Mouse (Mus musculus): ENCODE data around the gene Trem2. TPM values are rescaled to one million over a fixed set of nuclear protein-coding genes. Genes with fewer than 3 reads are reported as not detected.

The Trem2 gene
- total and polyA plus RNA-seq, 3 experiments: not detected

DNA sequence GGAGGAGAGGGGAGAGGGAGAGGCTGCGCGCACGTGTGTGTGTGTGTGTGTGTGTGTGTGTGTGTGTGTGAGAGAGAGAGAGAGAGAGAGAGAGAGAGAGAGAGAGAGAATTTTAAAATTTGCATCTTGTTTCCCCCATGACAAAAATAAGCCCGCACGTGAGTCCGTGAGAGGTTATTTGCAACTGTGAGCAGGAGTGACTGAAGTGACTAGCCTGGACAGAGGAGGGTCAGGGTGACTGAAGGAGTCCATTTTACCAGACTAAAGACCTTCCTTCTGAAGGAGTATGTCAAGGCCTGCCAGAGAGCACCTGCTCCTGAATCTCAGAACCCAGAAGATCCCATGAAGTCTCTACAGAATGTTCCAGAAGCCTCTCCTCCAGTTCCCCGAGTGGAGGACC lies 46.4 kb upstream of the Trem2 start:
- H3K36me3 ChIP-seq (replicated peaks in 1 of 2; ENCODE audit: control insufficient read depth in 1 of 2, insufficient read depth in 1 of 2, low read length in 1 of 2): peaks cover 0 to 22% of the 10 kb centered on the region in 2 experiments
- peak overlapping the region; percentile 33 for H3K4me2 ChIP-seq (ENCODE audit: insufficient read depth, low read depth, poor library complexity, severe bottlenecking)
- no peak overlapping the region for H3K27ac ChIP-seq (ENCODE audit: insufficient read depth, low read depth)
- no peaks in the 10 kb centered on the region for H3K79me2 ChIP-seq (replicated peaks; ENCODE audit: control insufficient read depth, extremely low read depth, insufficient read depth, poor library complexity, severe bottlenecking)
- in situ Hi-C loops (cut with MboI; ENCODE audit: low pct_ligation_motif_present, low pct_unique_long_range_greater_than_20kb, low sequenced_read_pairs) (loop anchor here (25.0 kb wide), 1 partner anchor 187 kb away; no protein-coding TSS in a partner anchor), dilution Hi-C loops (cut with MboI; ENCODE audit: extremely low pct_ligation_motif_present, extremely low pct_unique_long_range_greater_than_20kb, low sequenced_read_pairs) (no loop called here)
- H3K9ac ChIP-seq (ENCODE audit: insufficient read depth, low read depth): no peak overlapping the region
- peaks cover 5% of the 10 kb centered on the region for H3K9me3 ChIP-seq (replicated peaks; ENCODE audit: low read length)
- DNase-seq (ENCODE audit: extremely low read depth): peak; percentile 71
- H3K4me1 ChIP-seq (ENCODE audit: control insufficient read depth in 1 of 2, insufficient read depth in 2 of 2): peaks cover 15 to 50% of the 10 kb centered on the region in 2 experiments
- TF ChIP-seq MEF2A (IDR thresholded peaks at IDR 0.05; ENCODE audit: borderline replicate concordance, low read depth, low read length) (peak; percentile 83), POLR2AphosphoS2 (IDR thresholded peaks at IDR 0.05; ENCODE audit: low read depth, low read length) (no peak), MAFK (IDR thresholded peaks at IDR 0.05; ENCODE audit: insufficient replicate concordance, low read length) (no peak), ETS1 (conservative IDR thresholded peaks at IDR 0.05; ENCODE audit: low read depth, low read length) (peak; percentile 50), BHLHE40 (IDR thresholded peaks at IDR 0.05; ENCODE audit: low read depth, low read length) (peak; percentile 97)
- peak overlapping the region in 2 of 3 experiments; percentile 55 to 58 for H3K4me3 ChIP-seq (replicated peaks in 1 of 3; ENCODE audit: low read depth in 2 of 3, low read length in 2 of 3, poor library complexity in 1 of 3)
- H3K27me3 ChIP-seq (replicated peaks): no peaks in the 10 kb centered on the region

- H3K4me2 ChIP-seq (ENCODE audit: insufficient read depth, low read depth, poor library complexity, severe bottlenecking): peak overlapping the region; percentile 33
- DNase-seq (ENCODE audit: extremely low read depth): peak; percentile 79
- H3K27ac ChIP-seq (ENCODE audit: insufficient read depth, low read depth): 0 out of 2 replicates have a peak overlapping the region, but pooled peaks have one; percentile 25
- H3K4me1 ChIP-seq (ENCODE audit: control insufficient read depth in 1 of 2, insufficient read depth in 2 of 2): peaks cover 15 to 49% of the 10 kb centered on the region in 2 experiments
- in situ Hi-C loops (cut with MboI; ENCODE audit: low pct_ligation_motif_present, low pct_unique_long_range_greater_than_20kb, low sequenced_read_pairs): no loop called here
- TF ChIP-seq MAX (IDR thresholded peaks at IDR 0.05; ENCODE audit: low read length) (no peak), BHLHE40 (IDR thresholded peaks at IDR 0.05; ENCODE audit: low read depth, low read length) (peak; percentile 74), IRF4 (IDR thresholded peaks at IDR 0.05; ENCODE audit: low read depth, low read length) (peak; percentile 58; the same call in 1 of the 2 replicates), CHD2 (IDR thresholded peaks at IDR 0.05; ENCODE audit: low read length) (0 out of 2 replicates have a peak, but pooled peaks have one; percentile 9), ETS1 (conservative IDR thresholded peaks at IDR 0.05; ENCODE audit: low read depth, low read length) (peak; percentile 8; the same call in 1 of the 2 replicates), POLR2AphosphoS2 (IDR thresholded peaks at IDR 0.05; ENCODE audit: low read depth, low read length) (no peak), MAZ (IDR thresholded peaks at IDR 0.05; ENCODE audit: low read depth, low read length) (no peak; the same call in 1 of the 2 replicates), CTCF (conservative IDR thresholded peaks at IDR 0.05 in 1 of 2, IDR thresholded peaks at IDR 0.05 in 1 of 2; ENCODE audit: low read depth in 2 of 2, low read length in 2 of 2) (0 out of 4 replicates have a peak, but pooled peaks of 1 of the 2 experiments have one; percentile 7), MEF2A (IDR thresholded peaks at IDR 0.05; ENCODE audit: borderline replicate concordance, low read depth, low read length) (no peak), EP300 (IDR thresholded peaks at IDR 0.05; ENCODE audit: low read length) (peak; percentile 50; the same call in 1 of the 2 replicates), TCF12 (IDR thresholded peaks at IDR 0.05; ENCODE audit: low read depth, low read length) (peak; percentile 45; the same call in 1 of the 2 replicates), ELF1 (IDR thresholded peaks at IDR 0.05; ENCODE audit: low read depth, low read length) (no peak), UBTF (IDR thresholded peaks at IDR 0.05; ENCODE audit: low read depth, low read length) (peak; percentile 40; the same call in 1 of the 2 replicates)
- 0 out of 2 replicates have a peak overlapping the region, but pooled peaks have one; percentile 10 for H3K9ac ChIP-seq (ENCODE audit: insufficient read depth, low read depth)
- H3K79me2 ChIP-seq (replicated peaks; ENCODE audit: control insufficient read depth, extremely low read depth, insufficient read depth, poor library complexity, severe bottlenecking): no peaks in the 10 kb centered on the region
- peak overlapping the region; percentile 39 to 58 (median 55) for H3K4me3 ChIP-seq (replicated peaks in 1 of 3; ENCODE audit: low read depth in 2 of 3, low read length in 2 of 3, poor library complexity in 1 of 3)
- H3K9me3 ChIP-seq (replicated peaks; ENCODE audit: low read length): peaks cover 5% of the 10 kb centered on the region
- H3K27me3 ChIP-seq (replicated peaks): no peaks in the 10 kb centered on the region
- H3K36me3 ChIP-seq (replicated peaks in 1 of 2; ENCODE audit: control insufficient read depth in 1 of 2, insufficient read depth in 1 of 2, low read length in 1 of 2): peaks cover 0 to 24% of the 10 kb centered on the region in 2 experiments
- dilution Hi-C loops (cut with MboI; ENCODE audit: extremely low pct_ligation_motif_present, extremely low pct_unique_long_range_greater_than_20kb, low sequenced_read_pairs): no loop called here
Measured at GRCm38 (mm10) chr17:48300199-48300598, 46.0 kb upstream of the Trem2 start.

All from CH12.LX (cell line).